Mouse (Mus musculus): ENCODE data around the gene Mageb3. TPM values are rescaled to one million over a fixed set of nuclear protein-coding genes. Genes with fewer than 3 reads are reported as not detected.
"Not testable (repeated sequence)": the region's sequence is repeated elsewhere in the genome, so short reads cannot be mapped to it uniquely, and the experiment has no call there.

Mageb3 gene
- 0.05 and 0.06 TPM in 2 replicates for polyA plus RNA-seq (2015; fragmentation: Nextera tagmentation; extraction: Ambion mirVana)

- H3K36me3 ChIP-seq, result no peaks in the 10 kb centered on the region
- no peaks in the 10 kb centered on the region for H3K9me3 ChIP-seq (replicated peaks)
- ATAC-seq (replicated peaks; ENCODE audit: insufficient number of reproducible peaks, insufficient read depth, low FRiP score, low read depth), result peak; percentile 98
- H3K4me1 ChIP-seq (replicated peaks), result peaks cover 19% of the 10 kb centered on the region
- H3K4me3 ChIP-seq, result peak within 1 kb of the TSS; percentile 72
- WGBS, result under 1% methylated on average over 48 of the region's 48 CpGs
- no peaks in the 10 kb centered on the region for H3K27me3 ChIP-seq
- H3K9ac ChIP-seq, result peak within 1 kb of the TSS; percentile 90
- peak within 1 kb of the TSS; percentile 96 for H3K27ac ChIP-seq
- H3K4me2 ChIP-seq, result peak within 1 kb of the TSS; percentile 75
Observed at GRCm38 (mm10) chr2:121955765-121956223, at the start of gene Mageb3, which contains the start of gene Ctdspl2. Gene Mageb3 (minus strand): TSS chr2:121956092. Gene Ctdspl2 (plus strand): TSS chr2:121956001.

DNA sequence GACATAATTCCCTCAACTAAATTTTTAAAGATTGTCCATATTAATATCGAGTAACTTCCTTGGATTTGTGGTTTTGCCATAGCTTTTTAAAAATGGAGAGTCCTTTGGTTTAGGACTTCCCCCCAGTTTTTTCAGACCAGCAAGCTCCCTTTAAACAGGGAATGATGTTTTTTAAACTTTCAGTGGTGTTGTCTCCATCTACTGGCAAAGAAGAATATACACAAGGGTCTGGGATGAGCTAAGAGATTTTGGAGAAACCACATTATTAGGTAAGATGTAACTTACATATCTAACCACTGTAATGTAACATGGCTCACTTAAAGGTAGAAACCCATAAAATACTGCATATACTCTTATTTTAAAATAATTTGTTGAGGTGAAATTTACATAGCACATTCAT lies 39.8 kb upstream of the Mageb3 start:
- Histone ChIP-seq H3K36me3 (peaks cover 31% of the 10 kb centered on the region), H3K9me3 (replicated peaks) (no peaks in the 10 kb centered on the region), H3K4me3 (no peak overlapping the region), H3K4me1 (replicated peaks) (no peaks in the 10 kb centered on the region), H3K4me2 (no peak overlapping the region), H3K27ac (no peak overlapping the region), H3K9ac (no peak overlapping the region), H3K27me3 (no peaks in the 10 kb centered on the region)
- WGBS, result 89% methylated on average over 1 of the region's 1 CpGs
- ATAC-seq (replicated peaks; ENCODE audit: insufficient number of reproducible peaks, insufficient read depth, low FRiP score, low read depth), result no peak

- WGBS, result 5% methylated on average over 8 of the region's 8 CpGs
- Histone ChIP-seq H3K9ac (peak overlapping the region; percentile 90), H3K4me3 (peak overlapping the region; percentile 72), H3K4me2 (peak overlapping the region; percentile 75), H3K27me3 (no peaks in the 10 kb centered on the region), H3K27ac (peak overlapping the region; percentile 96), H3K4me1 (replicated peaks) (peaks cover 19% of the 10 kb centered on the region), H3K36me3 (0 out of 2 replicates have a peak, but pooled peaks cover 5% of the 10 kb centered on the region), H3K9me3 (replicated peaks) (no peaks in the 10 kb centered on the region)
- ATAC-seq (replicated peaks; ENCODE audit: insufficient number of reproducible peaks, insufficient read depth, low FRiP score, low read depth), result no peak
Observed at GRCm38 (mm10) chr2:121957216-121957792, 1.4 kb upstream of the Mageb3 start.

DNA sequence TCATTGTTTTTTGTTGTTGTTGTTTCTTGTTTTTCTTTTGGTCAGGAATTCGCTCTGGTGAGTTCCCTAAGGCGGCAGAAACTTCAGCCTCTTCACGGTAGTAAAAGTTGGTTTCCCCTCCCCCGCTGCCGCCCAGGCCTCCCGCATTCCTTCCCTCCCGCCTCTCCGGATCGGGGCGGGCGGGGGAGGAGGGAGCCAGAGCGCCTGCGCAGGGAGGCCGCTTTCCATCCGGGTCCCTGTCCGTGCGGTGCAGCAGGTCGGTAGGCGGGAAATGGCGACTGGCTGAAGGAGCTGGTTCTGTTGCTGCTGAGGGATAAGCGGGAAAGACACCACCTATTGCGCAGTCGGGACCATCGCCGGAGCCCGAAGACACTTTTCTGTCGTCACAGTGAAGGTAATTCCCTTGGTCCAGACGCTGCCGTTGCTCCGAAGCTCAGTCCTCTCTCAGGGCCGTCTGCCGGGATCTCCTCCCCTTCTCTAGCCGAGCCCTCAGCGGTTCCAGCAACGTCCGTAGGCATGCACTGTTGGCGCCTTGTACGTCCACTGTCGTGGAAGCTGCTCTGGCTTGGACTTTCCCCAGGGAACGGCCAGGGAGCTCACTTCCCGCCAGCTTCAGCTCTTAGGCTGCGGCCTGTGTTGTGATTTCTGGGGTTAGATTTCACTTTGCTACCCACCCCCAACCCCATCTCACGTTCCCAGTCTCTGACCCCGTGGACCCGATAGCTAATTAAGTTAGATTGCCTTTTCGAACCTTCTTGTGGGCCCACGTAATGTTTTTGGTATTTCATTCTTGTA lies 529 bp upstream of the Mageb3 start:
- under 1% methylated on average over 47 of the region's 47 CpGs for WGBS
- H3K9me3 ChIP-seq (replicated peaks), result no peaks in the 10 kb centered on the region
- H3K27ac ChIP-seq, result peak overlapping the region; percentile 96
- H3K27me3 ChIP-seq, result no peaks in the 10 kb centered on the region
- ATAC-seq (replicated peaks; ENCODE audit: insufficient number of reproducible peaks, insufficient read depth, low FRiP score, low read depth), result peak; percentile 94
- H3K9ac ChIP-seq, result peak overlapping the region; percentile 90
- H3K4me1 ChIP-seq (replicated peaks), result peaks cover 19% of the 10 kb centered on the region
- peak overlapping the region; percentile 75 for H3K4me2 ChIP-seq
- no peaks in the 10 kb centered on the region for H3K36me3 ChIP-seq
- peak overlapping the region; percentile 72 for H3K4me3 ChIP-seq

GRCm38 (mm10) chr2:121954971-121955656 lies 778 bp downstream of the Mageb3 start:
- Histone ChIP-seq H3K9me3 (replicated peaks) (no peaks in the 10 kb centered on the region), H3K4me2 (peak overlapping the region; percentile 75), H3K4me1 (replicated peaks) (peaks cover 19% of the 10 kb centered on the region), H3K9ac (peak overlapping the region; percentile 90), H3K4me3 (peak overlapping the region; percentile 72), H3K27ac (peak overlapping the region; percentile 96), H3K27me3 (no peaks in the 10 kb centered on the region), H3K36me3 (no peaks in the 10 kb centered on the region)
- WGBS, result 19% methylated on average over 10 of the region's 10 CpGs
- ATAC-seq (replicated peaks; ENCODE audit: insufficient number of reproducible peaks, insufficient read depth, low FRiP score, low read depth), result no peak

- no peak overlapping the region for H3K4me3 ChIP-seq
- ATAC-seq (replicated peaks; ENCODE audit: insufficient number of reproducible peaks, insufficient read depth, low FRiP score, low read depth), result no peak
- H3K36me3 ChIP-seq, result no peaks in the 10 kb centered on the region
- H3K4me1 ChIP-seq (replicated peaks), result no peaks in the 10 kb centered on the region
- no peaks in the 10 kb centered on the region for H3K27me3 ChIP-seq
- no peaks in the 10 kb centered on the region for H3K9me3 ChIP-seq (replicated peaks)
- no peak overlapping the region for H3K27ac ChIP-seq
- H3K9ac ChIP-seq, result no peak overlapping the region
- H3K4me2 ChIP-seq, result no peak overlapping the region
- WGBS, result 73% methylated on average over 3 of the region's 3 CpGs
Observed at GRCm38 (mm10) chr2:121943364-121943763, 12.5 kb downstream of the Mageb3 start.

DNA sequence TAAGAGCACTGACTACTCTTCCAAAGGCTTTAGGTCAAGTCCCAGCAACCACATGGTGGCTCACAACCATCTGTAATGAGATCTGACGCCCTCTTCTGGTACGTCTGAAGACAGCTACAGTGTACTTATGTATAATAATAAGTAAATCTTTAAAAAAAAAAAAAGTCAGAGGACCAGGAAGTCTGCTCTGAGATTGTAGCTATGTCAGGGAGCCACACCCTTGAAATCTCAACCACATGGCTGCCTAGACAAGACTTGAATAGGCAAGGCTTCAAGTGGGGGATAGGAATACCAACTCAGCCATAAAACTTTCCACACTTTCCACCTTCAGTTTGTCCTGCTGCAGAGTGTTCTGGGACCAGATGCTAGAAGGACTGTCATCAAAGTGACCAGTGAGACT lies 18.3 kb downstream of the Mageb3 start:
- not testable (repeated sequence) for H3K4me2 ChIP-seq; ATAC-seq (replicated peaks; ENCODE audit: insufficient number of reproducible peaks, insufficient read depth, low FRiP score, low read depth); H3K4me1 ChIP-seq (replicated peaks); H3K9ac ChIP-seq; H3K9me3 ChIP-seq (replicated peaks); H3K27ac ChIP-seq; H3K4me3 ChIP-seq; H3K36me3 ChIP-seq; H3K27me3 ChIP-seq
- WGBS, result 71% methylated on average over 2 of the region's 2 CpGs

DNA sequence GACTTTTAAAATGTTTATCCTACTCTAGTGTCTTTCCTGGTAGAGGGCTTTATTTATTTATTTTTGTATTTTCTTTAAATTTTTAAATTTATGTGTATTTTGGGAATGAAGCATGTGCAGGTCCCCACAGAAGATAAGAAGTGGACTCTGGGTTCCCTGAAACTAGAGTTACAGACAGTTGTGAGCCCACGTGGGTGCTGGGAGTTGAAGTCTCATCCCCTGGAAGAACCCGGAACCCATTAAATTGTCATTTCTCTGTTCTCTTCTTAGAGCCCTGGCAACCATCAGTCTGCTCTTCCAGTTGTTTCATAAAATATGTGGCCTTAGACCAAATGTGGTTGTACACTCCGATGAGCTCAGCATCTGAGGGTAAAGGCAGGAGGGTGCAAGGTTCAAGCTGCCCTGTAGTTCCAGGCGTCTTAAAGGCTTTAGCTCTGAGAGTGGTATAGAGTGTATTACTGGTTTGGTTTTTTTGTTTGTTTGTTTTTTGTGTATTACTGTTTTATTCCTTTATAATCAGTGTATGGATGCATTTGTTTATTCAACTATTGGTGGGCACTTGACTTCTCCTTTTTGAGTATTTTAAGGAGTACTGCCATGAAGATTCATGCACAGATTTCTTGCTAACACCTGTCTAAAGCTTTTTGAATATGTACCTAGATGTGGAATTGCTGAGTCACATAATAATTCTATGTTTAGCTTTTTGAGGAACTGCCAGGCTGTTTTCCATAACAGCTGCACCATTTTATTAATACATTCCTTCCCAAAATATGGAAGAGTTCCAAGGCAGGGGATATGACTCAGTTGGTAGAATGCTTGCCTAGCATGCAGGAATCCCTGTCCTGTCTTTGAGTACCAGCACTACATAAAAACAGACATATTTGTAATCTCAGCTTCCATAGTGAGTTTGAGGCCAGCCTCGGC lies 39.6 kb downstream of the Mageb3 start:
- H3K27ac ChIP-seq, result no peak overlapping the region

DNA sequence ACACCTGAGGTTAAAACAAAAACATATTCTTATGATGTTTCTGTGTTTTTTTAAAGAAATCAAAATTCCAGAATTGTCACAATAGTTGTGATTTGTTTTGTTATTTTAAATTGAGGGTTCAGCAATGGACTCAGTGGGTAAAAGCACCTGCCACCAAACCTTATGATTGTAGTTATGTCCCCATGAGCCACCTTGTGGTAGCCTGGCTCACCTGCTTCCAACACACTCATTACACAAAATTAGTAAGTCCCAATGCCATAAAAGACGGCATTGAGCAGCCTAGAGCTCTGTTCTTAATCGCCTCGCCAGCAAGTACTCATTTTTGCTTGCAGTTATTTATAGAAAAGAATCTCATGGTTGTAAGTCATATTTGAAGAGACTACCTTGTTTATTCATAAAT lies 45.9 kb downstream of the Mageb3 start:
- no peak for ATAC-seq (replicated peaks; ENCODE audit: insufficient number of reproducible peaks, insufficient read depth, low FRiP score, low read depth)
- 78% methylated on average over 3 of the region's 3 CpGs for WGBS
- H3K9me3 ChIP-seq (replicated peaks), result no peaks in the 10 kb centered on the region
- no peak overlapping the region for H3K4me3 ChIP-seq
- H3K4me2 ChIP-seq, result no peak overlapping the region
- H3K9ac ChIP-seq, result no peak overlapping the region
- H3K27me3 ChIP-seq, result no peaks in the 10 kb centered on the region
- H3K27ac ChIP-seq, result no peak overlapping the region
- no peaks in the 10 kb centered on the region for H3K4me1 ChIP-seq (replicated peaks)
- H3K36me3 ChIP-seq, result peaks cover 4% of the 10 kb centered on the region; the same call in 1 of the 2 replicates

More for the DNA sequence above, 39.6 kb downstream of the Mageb3 start:
- 85% methylated on average over 5 of the region's 5 CpGs for whole genome bisulfite sequencing
- no peak overlapping the region for H3K9ac ChIP-seq
- H3K4me3 ChIP-seq, result no peak overlapping the region
- H3K4me2 ChIP-seq, result no peak overlapping the region
- H3K9me3 ChIP-seq (replicated peaks), result no peaks in the 10 kb centered on the region
- ATAC-seq (replicated peaks; ENCODE audit: insufficient number of reproducible peaks, insufficient read depth, low FRiP score, low read depth), result no peak
- H3K27me3 ChIP-seq, result no peaks in the 10 kb centered on the region
- H3K4me1 ChIP-seq (replicated peaks), result no peaks in the 10 kb centered on the region
- peaks cover 4% of the 10 kb centered on the region; the same call in 1 of the 2 replicates for H3K36me3 ChIP-seq
